Mouse (Mus musculus) ES-Bruce4 (cell line): ENCODE results near the gene Zmym4. TPM values are rescaled to one million over a fixed set of nuclear protein-coding genes. Genes with fewer than 3 reads are reported as not detected.
A peak's percentile ranks its signal among the peaks of the same experiment; 100 is the strongest.

Experiments used
- H3K27ac ChIP-seq: 2 replicates; pipeline ENCODE4 v1.5.1; 2012; ENCODE audit warnings: low read length, inconsistent platforms; ENCODE audit not compliant: insufficient read depth
- H3K27me3 ChIP-seq: 2 replicates; pipeline ENCODE4 v1.6.1; 2012; ENCODE audit warnings: mild to moderate bottlenecking, low read length, inconsistent platforms; ENCODE audit not compliant: control insufficient read depth, poor library complexity, insufficient read depth, severe bottlenecking
- H3K36me3 ChIP-seq: 2 replicates; pipeline ENCODE4 v1.6.1; 2012; ENCODE audit warnings: inconsistent platforms, mild to moderate bottlenecking, low read length, moderate library complexity; ENCODE audit not compliant: control insufficient read depth, poor library complexity, insufficient read depth, severe bottlenecking
- H3K4me1 ChIP-seq: one replicate; pipeline ENCODE4 v1.8.1; 2011; ENCODE audit warnings: low read length; ENCODE audit not compliant: control insufficient read depth, insufficient read depth
- H3K4me3 ChIP-seq: 2 replicates; pipeline ENCODE4 v1.5.1; 2011; ENCODE audit warnings: low read depth, mild to moderate bottlenecking, low read length
- H3K9ac ChIP-seq: 2 replicates; pipeline ENCODE4 v1.6.1; 2012; ENCODE audit warnings: low read depth, mild to moderate bottlenecking, inconsistent platforms; ENCODE audit not compliant: poor library complexity, severe bottlenecking
- H3K9me3 ChIP-seq: replicated peaks from 2 replicates; pipeline ENCODE4 v1.6.1; 2012; ENCODE audit warnings: mild to moderate bottlenecking, low read length, inconsistent platforms; ENCODE audit not compliant: control insufficient read depth, poor library complexity, insufficient read depth, severe bottlenecking
- CTCF ChIP-seq: IDR thresholded peaks from one replicate; pipeline ENCODE4 v1.8.1; 2011; ENCODE audit warnings: low read depth, low read length
- EP300 ChIP-seq: IDR thresholded peaks from 2 replicates; pipeline ENCODE4 v1.6.1; 2011; ENCODE audit warnings: low read depth, low read length; ENCODE audit not compliant: insufficient read depth
- POLR2A ChIP-seq: IDR thresholded peaks from one replicate; pipeline ENCODE4 v1.8.1; 2011; ENCODE audit warnings: low read length; ENCODE audit not compliant: insufficient read depth
- polyA plus RNA-seq: library from polyadenylated mRNA; stranded (reverse); fragments of >200 nt; gene quantifications from 2 replicates; pipeline ENCODE4 v1.2.4, GENCODE M21; 2011; ENCODE audit warnings: low read depth; ENCODE audit not compliant: missing spikeins, insufficient read depth, insufficient read length

Zmym4 gene
- polyA plus RNA-seq, 1 experiment = 66.0 TPM

DNA sequence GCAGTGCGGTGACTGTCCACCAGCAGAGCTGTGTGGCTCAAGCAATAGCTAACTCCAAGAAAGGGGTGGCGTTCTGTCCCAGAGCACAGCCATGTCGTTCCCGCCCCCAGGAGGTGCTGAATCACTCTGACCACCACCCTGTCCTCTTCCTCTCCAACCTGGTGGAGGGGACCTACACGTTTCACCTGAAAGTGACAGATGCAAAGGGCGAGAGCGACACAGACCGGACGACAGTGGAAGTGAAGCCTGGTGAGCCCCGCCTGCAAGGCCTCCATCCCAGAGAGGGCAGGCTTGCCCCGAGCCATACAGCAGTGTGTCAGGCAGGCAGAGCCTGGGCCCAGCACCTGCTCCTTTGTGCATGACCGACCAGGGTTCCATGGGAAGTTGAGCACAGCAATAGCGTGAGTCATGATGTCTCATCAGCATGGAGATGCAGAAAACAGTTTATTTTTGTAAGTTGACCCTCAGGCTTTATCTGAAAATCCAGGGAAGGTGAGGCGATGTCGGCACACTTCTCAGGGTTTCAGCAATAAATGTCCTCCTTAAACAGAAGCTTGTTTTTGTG, 126.9 kb downstream of the Zmym4 start:
- Histone ChIP-seq H3K9me3 (no peaks in the 10 kb centered on the region), H3K9ac (no peak overlapping the region), H3K4me1 (no peaks in the 10 kb centered on the region), H3K27me3 (no peaks in the 10 kb centered on the region), H3K4me3 (no peak overlapping the region), H3K27ac (no peak overlapping the region), H3K36me3 (no peaks in the 10 kb centered on the region)
- TF ChIP-seq CTCF = peak; percentile 53
- TF ChIP-seq POLR2A = no peak

GRCm38 (mm10) chr4:126839873-126840272, 128.1 kb downstream of the Zmym4 start:
- Histone ChIP-seq H3K27ac (no peak overlapping the region), H3K9me3 (no peaks in the 10 kb centered on the region), H3K36me3 (no peaks in the 10 kb centered on the region), H3K9ac (no peak overlapping the region), H3K27me3 (no peaks in the 10 kb centered on the region), H3K4me1 (no peaks in the 10 kb centered on the region), H3K4me3 (no peak overlapping the region)
- TF ChIP-seq POLR2A (no peak), CTCF (peak; percentile 95), EP300 (no peak)

DNA sequence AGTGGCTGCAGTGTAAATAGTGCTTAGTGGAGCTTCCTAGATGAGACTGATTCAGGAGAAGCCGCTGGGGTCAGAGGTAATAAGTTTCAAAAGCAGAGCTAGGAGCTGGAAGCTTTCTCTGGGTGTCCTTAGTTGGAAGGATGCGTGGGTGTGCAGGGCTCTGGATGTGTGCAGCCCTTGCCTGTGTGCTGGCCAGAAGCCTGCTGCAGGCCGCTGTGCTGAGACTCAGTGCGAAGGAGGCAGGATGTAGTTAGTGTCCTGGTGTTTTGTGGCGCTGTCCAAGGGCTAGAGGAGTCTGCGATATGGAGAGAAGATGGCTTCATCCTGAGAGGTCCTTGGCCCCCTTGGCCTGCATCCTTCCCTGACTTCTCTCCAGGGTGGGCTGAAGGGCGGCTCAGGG, 129.1 kb downstream of the Zmym4 start:
- Histone ChIP-seq H3K27ac (no peak overlapping the region), H3K4me3 (no peak overlapping the region), H3K9ac (no peak overlapping the region), H3K4me1 (no peaks in the 10 kb centered on the region), H3K36me3 (no peaks in the 10 kb centered on the region), H3K9me3 (no peaks in the 10 kb centered on the region), H3K27me3 (no peaks in the 10 kb centered on the region)
- TF ChIP-seq POLR2A (no peak), EP300 (no peak), CTCF (no peak)

DNA sequence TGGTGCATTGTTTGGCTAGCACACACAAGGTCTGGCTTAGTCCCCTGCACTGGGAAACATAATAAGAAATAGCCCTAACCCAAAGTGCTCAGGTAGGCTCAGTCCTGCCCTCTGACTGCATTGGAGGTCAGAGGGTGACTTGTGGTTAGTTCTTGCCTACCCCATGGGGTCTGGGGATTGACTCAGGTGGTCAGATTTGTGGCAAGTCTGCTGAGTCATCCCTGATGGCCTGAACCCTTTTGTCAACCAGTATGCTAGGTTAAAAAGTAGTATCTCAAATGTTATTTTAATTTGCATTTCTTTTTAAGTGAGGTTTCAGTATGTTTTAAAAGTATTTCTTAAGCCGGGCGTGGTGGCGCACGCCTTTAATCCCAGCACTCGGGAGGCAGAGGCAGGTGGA, 136.8 kb downstream of the Zmym4 start:
- TF ChIP-seq POLR2A (no peak), CTCF (no peak), EP300 (no peak)
- Histone ChIP-seq H3K27me3 (no peaks in the 10 kb centered on the region), H3K4me1 (no peaks in the 10 kb centered on the region), H3K36me3 (no peaks in the 10 kb centered on the region), H3K4me3 (no peak overlapping the region), H3K9ac (no peak overlapping the region), H3K9me3 (no peaks in the 10 kb centered on the region), H3K27ac (no peak overlapping the region)

DNA sequence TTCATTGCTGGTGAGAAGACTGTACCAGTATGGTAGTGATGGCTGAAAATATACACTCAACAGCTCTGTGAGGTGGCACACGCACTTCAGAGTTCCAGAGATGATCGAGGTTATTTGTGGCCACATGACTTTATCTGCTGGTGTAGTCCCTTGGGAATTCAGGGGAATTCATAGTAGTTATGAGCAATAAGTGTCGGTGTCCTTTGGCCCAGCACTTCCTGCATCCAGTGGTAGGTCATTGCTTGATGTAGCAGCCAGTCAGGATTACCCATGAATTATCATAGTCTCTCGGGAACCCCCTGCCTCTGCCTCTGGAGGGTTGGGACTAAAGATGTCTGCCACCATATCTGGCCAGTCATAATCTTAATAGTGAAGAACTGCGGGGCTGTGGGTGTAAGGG, 144.0 kb downstream of the Zmym4 start:
- no peak for TF ChIP-seq EP300
- no peak for TF ChIP-seq POLR2A
- TF ChIP-seq CTCF = no peak

GRCm38 (mm10) chr4:126822891-126823882, 144.7 kb downstream of the Zmym4 start:
- Histone ChIP-seq H3K9me3 (no peaks in the 10 kb centered on the region), H3K4me1 (no peaks in the 10 kb centered on the region), H3K4me3 (no peak overlapping the region), H3K9ac (no peak overlapping the region), H3K27me3 (no peaks in the 10 kb centered on the region), H3K36me3 (no peaks in the 10 kb centered on the region), H3K27ac (no peak overlapping the region)
- no peak for TF ChIP-seq EP300
- TF ChIP-seq CTCF = no peak
- TF ChIP-seq POLR2A = no peak

More for the DNA sequence above, 144.0 kb downstream of the Zmym4 start:
- Histone ChIP-seq H3K36me3 (no peaks in the 10 kb centered on the region), H3K9ac (no peak overlapping the region), H3K27ac (no peak overlapping the region), H3K27me3 (no peaks in the 10 kb centered on the region), H3K4me1 (no peaks in the 10 kb centered on the region), H3K4me3 (no peak overlapping the region), H3K9me3 (no peaks in the 10 kb centered on the region)
